Mouse (Mus musculus) regulatory T cell (primary cell): ENCODE results near the gene Tenm2.

ENCODE experiments used
- in situ Hi-C: fragments of 300-600 bp; cut with MboI, MseI; formaldehyde crosslinking; loops from one replicate; pipeline ENCODE4 v1.15.1; 2025; ENCODE audit warnings: high pct_unique_total_duplicates

Tenm2 gene

DNA sequence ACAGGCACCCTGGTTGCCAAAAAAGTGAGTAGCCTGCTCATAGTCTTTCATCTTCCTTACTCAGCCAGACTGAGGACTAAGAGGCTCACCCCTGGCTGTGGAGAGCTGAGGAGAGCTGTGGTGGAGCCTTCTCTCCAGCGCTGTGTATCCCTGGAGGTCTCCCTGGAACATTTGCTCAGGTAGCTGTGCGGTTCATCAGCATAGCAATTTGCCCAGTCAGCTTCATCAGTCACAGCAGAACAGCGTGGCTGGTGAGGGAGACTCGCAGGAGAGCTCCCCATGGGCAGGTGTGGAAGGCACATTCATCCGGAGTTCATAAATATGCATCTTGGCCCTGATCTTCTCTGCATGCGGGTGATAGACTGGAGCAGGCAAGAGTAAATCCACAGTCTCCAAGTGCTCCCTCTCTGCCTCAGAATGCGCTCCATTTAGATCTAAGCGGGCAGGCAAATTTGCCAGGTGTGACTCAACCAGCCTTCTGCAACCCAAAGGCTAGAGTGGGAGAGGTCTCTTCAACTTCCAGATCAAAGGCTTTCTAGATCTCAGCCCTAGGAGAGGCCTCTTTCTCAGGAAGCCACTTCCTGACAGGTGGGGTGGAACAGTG lies 751.2 kb downstream of the Tenm2 start:
- in situ Hi-C loops: no loop called here

DNA sequence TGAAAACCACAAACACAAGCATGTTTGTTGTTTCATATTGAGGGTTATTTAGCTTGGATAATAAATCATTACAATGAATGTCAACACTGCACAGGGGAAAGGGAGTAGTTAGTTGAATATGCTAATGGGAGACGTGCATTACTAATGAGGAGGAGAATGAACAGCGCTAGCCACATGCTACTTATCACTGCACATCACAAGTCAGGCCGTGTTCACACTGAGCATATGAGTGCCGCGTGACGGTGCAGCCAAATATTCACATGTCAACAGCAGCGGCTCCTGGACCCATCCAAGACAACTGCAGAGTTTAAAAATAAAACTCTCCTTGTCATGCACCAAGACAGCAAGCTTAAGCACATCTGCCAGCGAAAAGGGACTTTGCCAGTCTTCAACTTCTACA lies 753.6 kb downstream of the Tenm2 start:
- in situ Hi-C loops: no loop called here

DNA sequence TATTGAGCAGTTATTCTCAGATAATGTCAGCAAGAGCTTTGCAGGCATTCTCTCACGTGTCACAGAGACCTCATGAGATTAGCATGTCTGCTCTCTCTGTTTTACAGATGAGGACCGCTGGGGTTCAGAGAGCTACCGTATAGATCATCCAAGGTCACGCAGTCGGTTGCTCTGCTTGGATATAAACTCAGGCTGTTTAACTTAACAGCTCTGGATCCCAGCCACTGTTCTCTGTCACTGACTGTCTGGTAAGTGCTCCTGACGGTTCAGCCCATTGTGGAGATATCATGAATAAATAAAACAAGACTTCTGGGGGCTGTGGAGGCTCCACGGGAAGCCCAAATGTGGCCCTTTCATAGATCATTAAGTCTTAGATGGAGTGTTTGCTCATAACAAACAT lies 754.2 kb downstream of the Tenm2 start:
- in situ Hi-C loops: no loop called here

DNA sequence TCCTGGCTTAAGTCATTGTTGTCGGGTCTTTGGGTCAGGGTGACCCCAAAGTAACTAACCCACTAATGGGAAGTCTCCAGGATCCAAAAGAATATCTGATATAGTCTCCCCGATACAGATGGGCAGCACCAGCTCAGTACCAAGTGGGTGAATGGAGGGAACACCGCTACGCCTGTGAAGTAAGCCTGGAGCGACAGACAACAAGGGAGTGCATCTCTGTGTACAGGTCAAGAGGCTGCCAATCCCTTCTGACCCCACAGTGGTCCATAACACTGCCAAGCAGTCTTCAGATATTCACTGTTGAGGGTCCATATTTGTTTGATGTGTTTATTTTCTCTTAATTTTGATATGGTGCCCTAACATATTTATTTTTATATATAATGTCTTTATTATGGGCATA lies 754.7 kb downstream of the Tenm2 start:
- in situ Hi-C loops: no loop called here

DNA sequence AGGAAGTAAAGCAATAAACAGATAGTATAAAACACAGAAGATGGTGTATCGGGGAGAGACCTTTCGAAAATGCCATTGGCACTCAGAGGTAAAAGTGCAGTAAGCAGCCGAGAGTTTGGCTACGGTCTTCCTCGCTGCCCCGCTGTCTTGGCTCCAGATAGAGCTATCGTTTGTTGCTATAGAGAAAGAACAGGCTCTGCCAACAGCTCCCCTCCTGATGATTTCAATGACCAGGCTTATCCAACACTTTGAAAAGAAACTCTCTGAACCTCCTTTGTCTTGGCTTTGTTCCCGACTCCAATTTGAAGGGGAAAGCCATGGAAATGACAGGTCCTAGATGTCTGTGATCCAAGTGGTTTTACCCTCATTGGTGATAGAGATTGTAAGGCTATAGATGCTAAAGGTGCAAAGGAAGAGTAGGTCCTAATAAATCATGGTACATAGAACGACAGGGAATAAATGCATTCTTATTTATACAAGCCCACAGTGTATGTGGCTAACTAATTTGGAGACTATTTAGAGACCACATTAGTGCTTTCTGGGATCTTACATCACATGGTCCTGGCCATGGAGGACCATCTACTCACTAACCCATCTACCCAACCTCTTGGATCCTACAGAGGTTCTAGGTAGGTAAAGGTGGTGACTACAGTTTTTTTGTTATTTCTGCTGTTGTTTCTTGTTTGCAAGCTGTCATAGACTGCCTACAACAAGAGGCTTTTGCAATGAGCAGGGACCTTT lies 765.8 kb downstream of the Tenm2 start:
- in situ Hi-C loops: no loop called here

DNA sequence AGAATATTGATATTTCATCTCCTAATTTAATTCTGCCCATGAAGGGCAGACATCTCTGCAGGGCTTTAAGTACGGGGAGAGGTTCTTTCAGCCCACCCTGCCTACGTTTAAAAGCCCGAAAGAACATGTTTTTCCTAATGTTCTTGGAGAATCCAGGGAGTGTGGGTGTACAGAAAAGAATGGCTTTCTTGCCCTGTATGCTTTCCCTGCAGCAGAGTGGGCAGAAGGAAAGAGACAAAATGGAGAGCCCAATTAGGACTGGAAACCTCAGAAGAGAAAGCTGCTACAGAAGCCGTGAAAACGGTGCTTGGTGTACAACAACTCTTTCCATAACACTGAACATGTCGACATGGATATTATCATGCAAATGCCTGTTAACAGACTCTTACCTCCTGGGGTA lies 777.3 kb downstream of the Tenm2 start:
- in situ Hi-C loops: no loop called here

DNA sequence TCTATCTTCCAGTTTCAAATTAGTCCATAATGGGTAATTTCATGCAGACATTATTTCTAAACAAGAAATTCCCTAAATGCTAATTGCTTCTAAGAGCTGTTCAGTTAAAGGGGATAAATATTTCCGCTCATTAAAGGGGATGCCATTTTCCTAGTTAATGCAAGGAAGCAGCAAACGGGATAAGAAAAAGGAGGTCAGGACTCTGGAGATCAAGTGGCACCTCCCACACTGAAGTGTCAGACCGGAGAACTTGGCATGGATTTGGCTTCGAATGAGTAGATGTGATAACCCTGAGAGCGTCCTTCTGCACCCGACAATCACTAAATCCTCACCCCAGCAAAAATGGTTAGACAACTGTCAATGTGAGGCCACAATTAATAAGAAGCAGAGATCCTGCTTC lies 781.7 kb downstream of the Tenm2 start:
- in situ Hi-C loops: no loop called here

DNA sequence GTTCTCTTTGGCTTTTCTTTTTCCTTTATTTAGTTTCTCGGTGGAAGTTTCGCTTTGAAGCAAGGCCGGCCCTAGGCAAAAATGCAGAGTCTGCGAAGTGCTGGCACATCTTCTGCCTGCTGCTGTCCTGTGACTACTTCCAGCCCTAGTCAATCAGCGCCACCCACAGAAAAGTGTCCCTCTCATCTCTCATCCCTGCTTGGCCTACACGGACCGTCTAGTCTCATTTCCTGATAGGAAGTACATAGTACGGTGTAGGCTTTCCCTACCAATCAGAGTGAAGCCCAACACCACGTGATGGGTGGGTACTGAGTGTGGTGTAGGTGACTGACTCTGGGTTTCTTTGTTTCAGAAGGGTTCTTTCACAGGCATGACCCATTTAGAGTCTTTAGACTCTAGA lies 783.3 kb downstream of the Tenm2 start:
- in situ Hi-C loops: no loop called here

DNA sequence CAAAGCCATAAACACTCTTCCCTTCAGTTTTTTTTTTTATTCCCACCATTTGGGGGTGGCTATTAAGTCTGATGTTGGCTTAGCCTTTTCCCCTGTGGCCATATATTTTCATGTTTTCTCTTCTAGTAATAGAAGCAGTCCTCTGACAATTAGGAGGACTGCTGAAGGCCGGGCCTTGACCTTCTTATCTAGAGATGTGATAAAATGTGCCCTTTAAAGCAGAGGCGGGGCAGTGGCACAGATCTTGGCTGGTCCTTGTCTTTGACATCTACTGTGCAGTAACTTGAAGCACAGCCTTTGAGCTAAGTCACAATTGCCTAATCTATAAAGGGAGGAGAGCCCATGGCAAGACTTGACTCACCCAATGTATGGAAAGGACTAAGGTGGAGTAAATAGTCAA lies 789.4 kb downstream of the Tenm2 start:
- in situ Hi-C loops: no loop called here

DNA sequence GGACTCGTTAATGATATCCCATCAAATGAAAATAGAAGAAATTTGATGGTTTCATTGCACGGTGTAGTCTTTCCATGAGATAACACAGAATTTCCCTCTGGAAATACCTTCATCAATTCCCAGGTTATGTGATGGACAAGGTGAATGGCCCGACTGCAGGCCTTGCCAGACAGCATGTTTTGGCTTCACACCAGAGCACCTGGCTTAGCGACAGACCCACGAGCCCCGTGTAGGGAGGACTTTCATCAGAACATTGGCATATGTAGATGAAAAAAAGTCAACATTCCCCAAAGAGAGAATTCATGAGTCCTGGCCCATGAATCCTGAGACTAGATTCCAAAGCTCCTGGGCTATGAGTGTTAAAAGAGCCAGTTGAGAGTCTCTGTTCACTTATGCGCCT lies 791.9 kb downstream of the Tenm2 start:
- in situ Hi-C loops: no loop called here

DNA sequence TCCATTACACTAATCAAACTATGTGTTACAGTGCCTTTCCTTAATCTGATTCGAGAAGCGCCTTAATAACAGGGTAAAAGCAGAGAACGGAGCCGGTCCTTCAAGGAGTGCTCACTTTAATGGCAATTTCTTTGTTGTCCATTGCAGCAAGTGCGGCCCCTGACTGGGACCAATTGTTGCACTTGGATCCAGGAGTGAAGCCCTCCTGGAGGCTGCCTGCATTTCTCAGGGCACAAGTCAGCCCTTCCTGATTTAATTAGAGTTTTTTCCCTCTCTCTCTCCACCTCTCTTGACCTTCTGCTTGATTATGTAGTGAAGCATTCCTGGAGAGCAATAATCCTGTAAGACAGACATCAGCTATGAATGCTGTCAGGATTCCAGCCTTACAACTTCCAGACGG lies 794.0 kb downstream of the Tenm2 start:
- in situ Hi-C loops: no loop called here

DNA sequence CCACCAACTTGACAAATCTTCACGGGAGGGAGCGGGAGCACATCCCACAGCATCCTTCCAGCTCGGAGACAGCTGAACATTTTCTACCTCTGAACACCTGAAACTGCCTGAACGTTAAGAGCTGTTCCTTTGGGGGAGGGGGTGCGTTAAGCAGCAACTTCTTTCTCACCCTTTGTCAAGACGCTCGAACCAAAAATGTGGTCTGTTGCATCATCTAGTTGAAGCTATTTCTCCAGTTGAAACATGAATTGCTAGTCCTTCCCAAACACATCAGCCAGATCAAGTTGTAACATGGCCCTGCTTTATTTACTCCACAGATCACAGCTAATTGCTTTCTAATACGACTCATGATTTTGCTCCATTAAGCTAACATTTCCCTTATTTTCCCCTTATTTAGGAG lies 799.5 kb downstream of the Tenm2 start:
- in situ Hi-C loops: no loop called here

DNA sequence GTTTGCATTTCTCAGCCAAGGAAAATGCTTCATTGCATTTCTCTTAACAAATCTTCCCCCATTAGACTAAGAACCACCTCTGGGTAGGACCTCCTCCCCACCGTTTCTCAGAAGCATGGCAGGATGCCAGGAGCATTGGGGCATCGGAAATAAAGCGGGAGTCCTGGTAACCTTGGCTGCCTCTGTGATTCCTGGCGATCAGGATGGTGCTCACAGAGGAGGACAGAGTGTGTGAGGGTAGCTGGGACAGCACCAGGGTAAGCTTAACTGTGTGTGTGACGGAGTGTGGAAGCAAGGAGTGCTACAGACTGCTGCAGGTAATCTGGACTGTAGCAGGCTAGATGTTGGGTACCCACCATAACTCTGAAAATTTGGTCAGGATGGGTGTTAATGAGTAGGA lies 806.8 kb downstream of the Tenm2 start:
- in situ Hi-C loops: no loop called here

DNA sequence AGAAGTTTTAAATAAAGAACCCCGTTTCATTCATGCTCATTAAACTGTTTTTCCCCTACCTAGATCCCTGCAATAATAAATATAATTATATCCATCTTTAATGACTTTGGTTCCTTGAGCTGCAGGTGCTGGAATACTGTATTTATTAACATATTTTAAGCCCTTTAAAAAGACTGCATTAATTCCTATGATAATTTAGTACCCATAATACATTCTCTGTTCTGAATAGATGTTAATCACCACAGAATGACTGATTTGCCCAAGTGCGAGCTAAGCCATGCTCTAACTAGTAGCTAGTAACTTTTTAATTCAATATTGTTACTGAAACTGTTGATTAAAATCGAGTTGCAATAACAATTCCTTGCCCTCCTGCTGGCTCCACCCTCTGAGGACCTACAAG lies 810.8 kb downstream of the Tenm2 start:
- in situ Hi-C loops: no loop called here

DNA sequence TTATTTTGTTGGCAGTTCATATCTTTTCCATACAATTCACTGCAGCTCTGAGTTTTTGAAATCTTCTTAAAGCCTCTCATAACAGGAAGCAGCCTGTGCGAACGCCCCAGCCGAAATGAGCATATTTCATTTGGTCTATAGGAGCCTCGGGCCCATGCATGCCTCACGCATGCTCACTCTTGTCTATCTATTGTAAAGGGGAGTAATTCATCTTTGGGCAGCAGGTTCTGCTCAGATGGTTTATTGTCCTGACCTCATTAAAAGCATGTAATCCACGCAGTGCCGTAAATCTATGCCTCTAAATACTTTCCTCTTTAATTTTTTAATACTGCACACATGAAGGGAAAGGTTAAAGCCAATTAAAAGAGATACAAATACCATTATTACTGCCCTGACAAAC lies 815.7 kb downstream of the Tenm2 start:
- in situ Hi-C loops: no loop called here

DNA sequence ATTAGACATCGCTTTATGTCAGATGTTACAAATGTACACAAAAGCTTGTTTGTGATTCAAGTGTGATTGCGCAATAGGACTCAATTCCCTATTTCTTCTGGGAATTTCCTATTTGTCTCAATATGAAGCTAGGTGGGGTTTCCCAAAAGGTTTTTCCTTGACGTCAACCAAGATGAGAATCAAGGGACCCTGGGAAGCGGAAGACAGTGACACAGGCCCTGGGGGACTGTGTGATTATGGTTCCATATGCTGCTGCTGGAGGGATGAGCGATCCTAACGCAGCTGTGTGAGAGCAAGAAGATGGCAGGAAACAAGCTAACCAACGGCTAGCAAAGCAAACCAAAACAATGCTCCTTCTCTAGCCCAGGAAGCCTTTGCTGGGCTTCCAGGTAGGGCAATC lies 820.5 kb downstream of the Tenm2 start:
- in situ Hi-C loops: no loop called here

DNA sequence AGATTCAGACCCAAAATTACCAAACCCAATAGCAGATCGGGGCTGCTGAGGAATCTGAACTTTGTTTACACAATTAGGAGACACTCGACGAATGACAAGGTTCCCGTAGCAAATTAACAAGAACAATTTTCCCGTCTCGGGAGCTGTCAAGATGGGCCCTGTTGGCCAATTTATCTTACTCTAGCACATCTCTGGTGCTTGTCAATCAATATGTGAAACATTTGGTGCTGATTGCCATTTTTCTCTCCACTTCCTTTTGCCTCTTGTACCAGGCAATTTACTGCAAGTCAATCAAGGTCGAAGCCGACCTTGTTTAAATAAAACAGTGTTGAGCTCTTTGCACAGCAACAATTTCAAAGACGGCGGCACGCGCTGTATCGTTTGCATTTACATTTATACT lies 824.9 kb downstream of the Tenm2 start:
- in situ Hi-C loops: no loop called here

DNA sequence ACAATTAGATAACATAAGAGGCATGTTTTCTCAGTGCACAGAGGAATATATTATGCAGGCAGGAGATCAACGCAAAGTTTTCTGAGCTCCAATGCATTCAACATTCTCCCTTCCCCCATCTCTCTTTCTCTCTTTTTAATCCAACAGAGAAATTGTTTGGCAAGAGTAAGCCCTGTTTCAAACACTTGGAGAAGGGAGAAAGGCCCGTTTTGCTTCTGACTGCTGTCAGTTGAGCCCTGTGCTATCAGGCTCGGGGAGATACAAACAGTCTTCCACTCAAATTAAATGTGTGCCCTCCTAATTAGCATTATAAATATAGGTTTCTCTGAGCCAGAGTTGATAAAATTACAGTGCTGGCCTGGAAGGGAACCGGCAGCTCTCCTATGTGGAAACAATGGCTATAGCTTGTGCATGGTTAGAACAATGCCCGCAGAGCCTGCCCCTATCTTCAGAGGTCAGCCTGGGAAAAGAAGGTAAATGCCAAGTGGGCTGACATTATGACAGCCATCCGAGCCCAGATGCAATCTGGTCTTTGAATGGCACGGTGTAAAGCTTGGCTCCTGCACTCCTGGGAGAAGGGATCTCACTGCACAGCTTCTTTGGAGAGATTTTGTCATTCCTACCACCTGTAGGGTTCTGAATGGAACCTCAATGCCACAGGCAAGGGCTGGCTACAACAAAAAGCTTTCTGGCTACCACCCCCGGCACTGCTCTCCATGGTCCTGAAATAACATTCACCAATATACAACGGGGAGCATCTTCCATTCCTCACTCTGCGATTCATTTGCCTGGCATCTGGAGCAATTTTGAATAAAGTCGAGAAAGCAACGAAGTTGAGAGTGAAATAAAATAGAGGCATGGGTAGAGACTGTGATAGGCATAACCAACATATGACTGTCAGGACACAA lies 839.7 kb downstream of the Tenm2 start:
- in situ Hi-C loops: no loop called here

DNA sequence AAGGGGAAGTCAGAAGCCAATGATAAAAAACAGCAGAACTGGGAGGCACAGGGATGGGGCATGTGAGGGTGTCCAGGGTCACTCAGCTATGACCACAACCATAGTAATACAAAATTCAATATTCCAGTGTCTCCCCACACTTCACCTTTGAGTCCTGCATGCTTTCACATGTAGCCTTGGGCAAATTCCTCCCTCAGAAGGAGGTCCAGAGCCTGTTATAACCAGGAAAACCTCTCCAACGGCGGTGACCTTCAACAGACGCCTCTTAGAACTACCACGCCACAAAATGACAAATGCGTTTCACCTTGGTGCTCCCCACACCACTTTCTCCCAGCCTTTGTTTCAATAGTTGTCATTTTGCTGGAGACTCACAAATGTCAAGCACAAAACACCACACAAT lies 851.1 kb downstream of the Tenm2 start:
- in situ Hi-C loops: no loop called here

DNA sequence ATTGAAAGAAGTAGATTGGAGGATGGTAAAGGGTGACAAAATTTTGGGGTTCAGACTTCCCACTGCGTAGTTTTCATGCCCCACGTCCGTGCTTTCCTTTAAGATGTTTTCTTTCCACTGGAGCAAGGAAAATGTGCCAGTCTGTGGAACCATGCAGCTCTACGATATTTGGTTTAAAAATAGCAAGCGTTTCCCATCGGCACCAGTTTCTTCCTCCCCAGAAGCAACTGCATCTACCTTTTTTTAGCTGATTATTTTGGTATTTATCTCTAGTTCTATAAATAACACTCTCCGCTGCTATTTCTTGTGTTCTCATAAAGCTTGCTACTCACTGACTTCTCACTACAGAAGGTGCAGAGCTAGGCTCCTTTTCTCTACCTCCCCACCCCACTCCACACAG lies 864.0 kb downstream of the Tenm2 start:
- in situ Hi-C loops: no loop called here

DNA sequence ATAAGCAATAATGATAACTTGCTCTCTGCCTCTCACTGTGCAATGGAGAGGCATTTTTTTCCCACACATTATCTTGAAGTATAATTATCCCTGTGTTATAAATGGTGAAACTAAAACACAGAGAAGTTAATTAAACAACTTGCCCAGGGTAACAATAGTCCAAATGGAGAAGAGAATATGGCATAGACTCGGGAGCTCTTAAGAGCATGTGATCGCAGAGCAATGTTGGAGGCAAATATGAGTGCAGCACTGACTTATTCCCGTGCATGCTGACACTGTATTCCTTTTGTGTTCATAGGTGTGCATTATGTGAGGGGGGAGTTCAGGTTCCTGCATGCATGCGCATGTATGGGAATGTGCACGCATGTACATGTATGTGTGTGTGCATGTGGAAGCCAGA lies 870.7 kb downstream of the Tenm2 start:
- in situ Hi-C loops: no loop called here

DNA sequence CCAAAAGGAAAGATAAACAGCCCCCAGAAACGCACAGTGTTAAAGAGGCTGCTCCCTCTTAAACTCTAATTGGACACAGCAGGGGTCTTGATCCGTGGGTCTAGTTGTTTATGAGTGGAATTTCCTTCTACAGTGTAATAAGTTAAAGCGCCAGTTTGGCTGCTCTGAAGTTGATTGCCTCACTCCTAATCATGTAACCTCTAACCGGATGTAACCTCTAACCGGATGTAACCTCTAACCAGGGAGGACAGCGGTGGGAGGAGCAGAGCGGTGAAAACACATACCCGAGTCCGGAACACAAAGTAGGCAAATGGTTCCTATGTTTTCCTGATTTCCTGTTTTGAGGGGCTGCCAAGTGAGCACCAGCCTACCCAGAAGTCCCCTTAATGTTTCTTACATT lies 871.3 kb downstream of the Tenm2 start:
- in situ Hi-C loops: no loop called here

DNA sequence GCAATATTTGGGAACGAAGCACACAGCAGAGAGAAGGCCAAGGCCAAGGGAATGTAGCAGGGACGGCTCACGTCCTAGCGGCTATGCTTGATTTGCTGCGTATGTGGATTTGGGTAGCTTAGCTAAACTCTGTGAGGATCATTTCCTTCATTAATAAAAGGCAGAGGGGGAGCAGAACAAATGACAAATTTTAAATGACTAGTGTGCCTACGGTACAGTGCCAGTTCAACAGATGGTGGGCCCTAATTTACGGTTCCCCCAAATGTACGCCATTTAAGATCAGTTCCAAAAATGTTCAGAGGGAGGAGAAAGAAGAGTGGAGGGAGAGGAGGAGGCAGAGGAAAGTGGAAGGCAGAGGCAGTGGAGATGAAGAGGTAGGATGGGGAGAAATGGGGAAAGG lies 873.2 kb downstream of the Tenm2 start:
- in situ Hi-C loops: no loop called here
